ENCODE assay signal across 12 mouse cellular contexts in the genomic region with DNA sequence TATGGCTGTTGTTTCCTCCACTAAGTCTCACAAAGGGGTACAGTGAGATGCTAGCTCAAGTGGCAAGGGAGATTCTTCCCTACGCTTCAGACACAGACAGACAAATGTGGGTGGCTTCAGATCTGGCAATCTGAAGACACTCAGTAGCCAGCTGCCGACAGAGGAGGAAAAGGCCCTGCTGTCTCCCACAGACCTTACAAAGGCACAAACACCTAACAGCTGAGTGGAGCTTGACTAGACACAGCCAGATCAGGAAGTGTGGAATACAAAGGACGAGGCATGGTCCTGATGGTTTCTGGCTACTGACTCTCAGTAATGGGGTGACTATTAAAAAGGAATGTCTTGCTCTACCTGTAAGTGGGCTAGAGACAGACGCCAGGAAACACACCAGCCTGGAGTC.
DNase-seq lines count a peak whose midpoint lies in the region; ATAC-seq and TF ChIP-seq lines count a peak whose summit lies in the region.
"Had no signal": no experiment of that assay in that cellular context is flagged by ENCODE, and none has a peak within 500 bp of the region (broad histone marks: within the 10 kb centered on the region; RNA-seq: fewer than 3 reads in every experiment).

No protein-coding gene starts in this region.

- ATAC-seq in hindbrain, embryonic 12.5 days (ENCODE audit: low FRiP score) = no peak
- no peak for ATAC-seq in hindbrain, embryonic 11.5 days (ENCODE audit: low FRiP score)
- no peak for ATAC-seq in embryonic facial prominence, embryonic 14.5 days (ENCODE audit: low read depth)
- ATAC-seq in lung, postnatal 0 days = peak; percentile 66

- H3K9me3 ChIP-seq in hindbrain, embryonic 12.5 days (replicated peaks) = 0 out of 2 replicates have a peak, but pooled peaks cover 6% of the 10 kb centered on the region
- no peaks in the 10 kb centered on the region for H3K9me3 ChIP-seq in hindbrain, embryonic 11.5 days (ENCODE audit: control insufficient read depth, low read length)
- no peaks in the 10 kb centered on the region for H3K9me3 ChIP-seq in ES-E14 (ENCODE audit: control insufficient read depth, insufficient read depth, low read depth, low read length)
- no peaks in the 10 kb centered on the region for H3K9me3 ChIP-seq in embryonic facial prominence, embryonic 14.5 days (ENCODE audit: control insufficient read depth, low read length)
- no peaks in the 10 kb centered on the region for H3K9me3 ChIP-seq in lung, postnatal 0 days (ENCODE audit: low read length)
- H3K9me3 ChIP-seq: neural tube, embryonic 12.5 days; stomach, embryonic 15.5 days had no signal

- no peak for TF ChIP-seq CTCF in lung, postnatal 0 days (IDR thresholded peaks at IDR 0.05)

- no peak overlapping the region for H3K4me2 ChIP-seq in hindbrain, embryonic 12.5 days (replicated peaks)
- H3K4me2 ChIP-seq in hindbrain, embryonic 11.5 days (replicated peaks; ENCODE audit: low read depth, low read length) = no peak overlapping the region
- H3K4me2 ChIP-seq in embryonic facial prominence, embryonic 14.5 days (ENCODE audit: low read depth, low read length) = no peak overlapping the region
- no peak overlapping the region for H3K4me2 ChIP-seq in lung, postnatal 0 days (replicated peaks; ENCODE audit: low read depth, low read length)
- H3K4me2 ChIP-seq: neural tube, embryonic 12.5 days; stomach, embryonic 15.5 days had no signal

- no peak overlapping the region for H3K4me3 ChIP-seq in hindbrain, embryonic 12.5 days
- no peak overlapping the region for H3K4me3 ChIP-seq in hindbrain, embryonic 11.5 days (ENCODE audit: low read depth, low read length)
- no peak overlapping the region for H3K4me3 ChIP-seq in ES-E14 (ENCODE audit: insufficient read depth in 1 of 2, low read depth in 1 of 2, low read length in 2 of 2, poor library complexity in 1 of 2, severe bottlenecking in 1 of 2)
- no peak overlapping the region for H3K4me3 ChIP-seq in embryonic facial prominence, embryonic 14.5 days (ENCODE audit: low read depth, low read length)
- H3K4me3 ChIP-seq in lung, postnatal 0 days (ENCODE audit: low read depth, low read length) = no peak overlapping the region
- H3K4me3 ChIP-seq: neural tube, embryonic 12.5 days; stomach, embryonic 15.5 days had no signal

- H3K27ac ChIP-seq in hindbrain, embryonic 12.5 days = 0 out of 2 replicates have a peak overlapping the region, but pooled peaks have one; percentile 24
- H3K27ac ChIP-seq in hindbrain, embryonic 11.5 days (ENCODE audit: low read depth, low read length) = no peak overlapping the region
- H3K27ac ChIP-seq in ES-E14 (ENCODE audit: insufficient read depth, low read depth, low read length, poor library complexity, severe bottlenecking) = peak overlapping the region; percentile 81
- peak overlapping the region; percentile 55 for H3K27ac ChIP-seq in embryonic facial prominence, embryonic 14.5 days (replicated peaks; ENCODE audit: low read depth, low read length)
- H3K27ac ChIP-seq in lung, postnatal 0 days (ENCODE audit: low read length) = peak overlapping the region; percentile 76
- H3K27ac ChIP-seq: neural tube, embryonic 12.5 days; stomach, embryonic 15.5 days had no signal

- H3K27me3 ChIP-seq in hindbrain, embryonic 12.5 days = no peaks in the 10 kb centered on the region
- no peaks in the 10 kb centered on the region for H3K27me3 ChIP-seq in hindbrain, embryonic 11.5 days (ENCODE audit: control insufficient read depth, insufficient read depth, low read length)
- no peaks in the 10 kb centered on the region for H3K27me3 ChIP-seq in embryonic facial prominence, embryonic 14.5 days (replicated peaks; ENCODE audit: control insufficient read depth, insufficient read depth, low read length)
- H3K27me3 ChIP-seq in lung, postnatal 0 days (replicated peaks; ENCODE audit: insufficient read depth, low read length) = no peaks in the 10 kb centered on the region
- H3K27me3 ChIP-seq: neural tube, embryonic 12.5 days; stomach, embryonic 15.5 days had no signal

- H3K36me3 ChIP-seq in hindbrain, embryonic 12.5 days = no peaks in the 10 kb centered on the region
- no peaks in the 10 kb centered on the region for H3K36me3 ChIP-seq in hindbrain, embryonic 11.5 days (ENCODE audit: control insufficient read depth, insufficient read depth, low read length)
- no peaks in the 10 kb centered on the region for H3K36me3 ChIP-seq in ES-E14 (ENCODE audit: control insufficient read depth, insufficient read depth, low read length, poor library complexity, severe bottlenecking)
- no peaks in the 10 kb centered on the region for H3K36me3 ChIP-seq in embryonic facial prominence, embryonic 14.5 days (ENCODE audit: control insufficient read depth, insufficient read depth, low read length)
- no peaks in the 10 kb centered on the region for H3K36me3 ChIP-seq in lung, postnatal 0 days (ENCODE audit: insufficient read depth, low read length)
- H3K36me3 ChIP-seq: neural tube, embryonic 12.5 days; stomach, embryonic 15.5 days had no signal

- DNase-seq in hindbrain, embryonic 11.5 days (ENCODE audit: low spot score) = no peak
- DNase-seq in ES-E14 (ENCODE audit: low read depth, low spot score) = no peak
- DNase-seq in embryonic facial prominence, embryonic 14.5 days (ENCODE audit: low spot score) = no peak
- peak; percentile 87 for DNase-seq in lung, postnatal 0 days (ENCODE audit: low spot score)
- DNase-seq in cerebellum, adult 8-10 months = no peak
- DNase-seq in adrenal gland, postnatal 4 days (ENCODE audit: low spot score in 2 of 2) = no peak
- no peak for DNase-seq in embryo, embryonic 10.5 days (ENCODE audit: low spot score)
- DNase-seq: cerebellum, postnatal 25 days; gastrocnemius, postnatal 25 days had no signal

- WGBS in hindbrain, embryonic 12.5 days = 67% methylated on average over 4 of the region's 4 CpGs
- WGBS in hindbrain, embryonic 11.5 days = 73% methylated on average over 4 of the region's 4 CpGs
- whole genome bisulfite sequencing in embryonic facial prominence, embryonic 14.5 days = 47% methylated on average over 4 of the region's 4 CpGs
- 25% methylated on average over 4 of the region's 4 CpGs for WGBS in lung, postnatal 0 days

- H3K9ac ChIP-seq in hindbrain, embryonic 12.5 days = no peak overlapping the region
- no peak overlapping the region for H3K9ac ChIP-seq in hindbrain, embryonic 11.5 days (ENCODE audit: low read depth, low read length)
- no peak overlapping the region for H3K9ac ChIP-seq in ES-E14 (ENCODE audit: insufficient read depth, low read depth, low read length, poor library complexity, severe bottlenecking)
- no peak overlapping the region for H3K9ac ChIP-seq in embryonic facial prominence, embryonic 14.5 days (ENCODE audit: low read depth, low read length)
- H3K9ac ChIP-seq in lung, postnatal 0 days (replicated peaks; ENCODE audit: low read depth) = no peak overlapping the region
- H3K9ac ChIP-seq: neural tube, embryonic 12.5 days; stomach, embryonic 15.5 days had no signal

- TF ChIP-seq EP300 in lung, postnatal 0 days (IDR thresholded peaks at IDR 0.05) = no peak; the same call in 1 of the 2 replicates

- H3K4me1 ChIP-seq in hindbrain, embryonic 12.5 days = peaks cover 14% of the 10 kb centered on the region
- no peaks in the 10 kb centered on the region for H3K4me1 ChIP-seq in hindbrain, embryonic 11.5 days (replicated peaks; ENCODE audit: control insufficient read depth, insufficient read depth, low read length)
- peaks cover 24 to 30% of the 10 kb centered on the region in 2 experiments for H3K4me1 ChIP-seq in ES-E14 (ENCODE audit: control insufficient read depth in 2 of 2, insufficient read depth in 2 of 2, low read length in 2 of 2, poor library complexity in 1 of 2)
- H3K4me1 ChIP-seq in embryonic facial prominence, embryonic 14.5 days (ENCODE audit: control insufficient read depth, insufficient read depth, low read length) = peaks cover 10% of the 10 kb centered on the region; the same call in 1 of the 2 replicates
- peaks cover 27% of the 10 kb centered on the region; the same call in 1 of the 2 replicates for H3K4me1 ChIP-seq in lung, postnatal 0 days (ENCODE audit: insufficient read depth, low read depth, low read length)

- in situ Hi-C loops in ES-E14 (cut with MboI; ENCODE audit: low sequenced_read_pairs in 2 of 2, unreplicated experiment in 2 of 2) = no loop called here

TF ChIP-seq in ES-E14, 5 proteins besides CTCF, POLR2A, EP300 and RAD21:
- TF ChIP-seq HCFC1 (IDR thresholded peaks at IDR 0.05; ENCODE audit: borderline replicate concordance, insufficient read depth, low read length) (no peak), MAFK (IDR thresholded peaks at IDR 0.05; ENCODE audit: insufficient read depth, low read depth, low read length) (no peak), ZC3H11A (IDR thresholded peaks at IDR 0.05; ENCODE audit: borderline replicate concordance, low read depth, low read length) (no peak), ZNF384 (IDR thresholded peaks at IDR 0.05; ENCODE audit: low read depth, low read length) (no peak), CHD2 (IDR thresholded peaks at IDR 0.05; ENCODE audit: low read depth, low read length) (no peak)
